Mouse (Mus musculus) lung, adult 2 months (tissue): ENCODE measurements at regions not wholly inside any gene's neighbourhood (a gene's known extent, or its start where the extent isn't known, plus 50 kb on each side); places are given as distances from the start of the nearest gene placed in this dataset.

Experiments
- DNase-seq: peaks from one replicate; pipeline ENCODE4 v3.0.0; 2022
- H3K4me1 ChIP-seq: fragments of 200-500 bp; 2 replicates; pipeline ENCODE4 v1.6.1; 2011; ENCODE audit warnings: low read length; ENCODE audit not compliant: control insufficient read depth, insufficient read depth
- H3K4me3 ChIP-seq: fragments of 200-500 bp; replicated peaks from 2 replicates; pipeline ENCODE3; 2011; ENCODE audit warnings: low read depth, mild to moderate bottlenecking, control low read depth, low read length; ENCODE audit errors: extremely low read depth
- CTCF ChIP-seq: fragments of 200-500 bp; IDR thresholded peaks from 2 replicates; pipeline ENCODE4 v1.5.1; 2011; ENCODE audit warnings: mild to moderate bottlenecking, low read length, control low read depth; ENCODE audit not compliant: insufficient read depth
- POLR2A ChIP-seq: fragments of 200-500 bp; IDR thresholded peaks from 2 replicates; pipeline ENCODE4 v1.6.1; 2011; ENCODE audit warnings: low read depth, mild to moderate bottlenecking, control low read depth, low read length, borderline replicate concordance; ENCODE audit errors: extremely low read depth
- WGBS: fragments of 180-500 bp; shearing (Covaris S2); methylation state at CpG from one replicate; pipeline ENCODE4 v1.1.7; 2018; 5-methylcytosine and 5-hydroxymethylcytosine counted together

GRCm38 (mm10) chr16:92988000-92988399, 162.1 kb upstream of the Runx1 start:
- no peaks in the 10 kb centered on the region for H3K4me1 ChIP-seq
- DNase-seq: no peak
- TF ChIP-seq POLR2A (no peak), CTCF (no peak)
- no peak overlapping the region for H3K4me3 ChIP-seq
- 93% methylated on average over 3 of the region's 3 CpGs for WGBS

- no peaks in the 10 kb centered on the region for H3K4me1 ChIP-seq
- H3K4me3 ChIP-seq: no peak overlapping the region
- TF ChIP-seq CTCF: no peak
- TF ChIP-seq POLR2A: no peak
- 76% methylated on average over 6 of the region's 6 CpGs for WGBS
- no peak for DNase-seq
Observed at GRCm38 (mm10) chr16:92985768-92986167, 159.8 kb upstream of the Runx1 start.

- H3K4me3 ChIP-seq: no peak overlapping the region
- WGBS: 86% methylated on average over 7 of the region's 7 CpGs
- no peaks in the 10 kb centered on the region for H3K4me1 ChIP-seq
- TF ChIP-seq POLR2A (no peak), CTCF (no peak)
- no peak for DNase-seq
Observed at GRCm38 (mm10) chr16:92982934-92983333, 157.0 kb upstream of the Runx1 start.

- Histone ChIP-seq H3K4me1 (no peaks in the 10 kb centered on the region), H3K4me3 (no peak overlapping the region)
- TF ChIP-seq POLR2A: no peak
- TF ChIP-seq CTCF: no peak
- WGBS: 65% methylated on average over 11 of the region's 11 CpGs
- no peak for DNase-seq
Observed at GRCm38 (mm10) chr16:92979620-92980330, 153.8 kb upstream of the Runx1 start.

- H3K4me3 ChIP-seq: no peak overlapping the region
- WGBS: 68% methylated on average over 8 of the region's 8 CpGs
- H3K4me1 ChIP-seq: no peaks in the 10 kb centered on the region
- TF ChIP-seq POLR2A: no peak
- no peak for DNase-seq
Observed at GRCm38 (mm10) chr16:92976097-92976496, 150.1 kb upstream of the Runx1 start.

- DNase-seq: no peak
- Histone ChIP-seq H3K4me1 (no peaks in the 10 kb centered on the region), H3K4me3 (no peak overlapping the region)
- no peak for TF ChIP-seq POLR2A
- TF ChIP-seq CTCF: no peak
- WGBS: 87% methylated on average over 8 of the region's 8 CpGs
Observed at GRCm38 (mm10) chr16:92975090-92975489, 149.1 kb upstream of the Runx1 start.

- WGBS: 67% methylated on average over 5 of the region's 5 CpGs
- no peak for DNase-seq
- no peaks in the 10 kb centered on the region for H3K4me1 ChIP-seq
- TF ChIP-seq POLR2A: no peak
- no peak for TF ChIP-seq CTCF
- H3K4me3 ChIP-seq: no peak overlapping the region
Observed at GRCm38 (mm10) chr16:92972681-92973080, 146.7 kb upstream of the Runx1 start.

GRCm38 (mm10) chr16:92971956-92972355, 146.0 kb upstream of the Runx1 start:
- no peaks in the 10 kb centered on the region for H3K4me1 ChIP-seq
- no peak for DNase-seq
- WGBS: 87% methylated on average over 3 of the region's 3 CpGs
- no peak for TF ChIP-seq CTCF
- TF ChIP-seq POLR2A: no peak
- H3K4me3 ChIP-seq: no peak overlapping the region

GRCm38 (mm10) chr16:92970587-92970986, 144.6 kb upstream of the Runx1 start:
- 77% methylated on average over 2 of the region's 2 CpGs for WGBS
- TF ChIP-seq POLR2A: no peak
- no peak for TF ChIP-seq CTCF
- Histone ChIP-seq H3K4me3 (no peak overlapping the region), H3K4me1 (no peaks in the 10 kb centered on the region)
- no peak for DNase-seq

GRCm38 (mm10) chr16:92969036-92969435, 143.1 kb upstream of the Runx1 start:
- Histone ChIP-seq H3K4me1 (no peaks in the 10 kb centered on the region), H3K4me3 (no peak overlapping the region)
- TF ChIP-seq POLR2A (no peak), CTCF (no peak)
- no peak for DNase-seq
- 76% methylated on average over 5 of the region's 5 CpGs for WGBS

GRCm38 (mm10) chr16:92966069-92966866, 140.3 kb upstream of the Runx1 start:
- H3K4me3 ChIP-seq: no peak overlapping the region
- 78% methylated on average over 10 of the region's 10 CpGs for WGBS
- no peaks in the 10 kb centered on the region for H3K4me1 ChIP-seq
- TF ChIP-seq CTCF: no peak
- no peak for DNase-seq
